Mouse (Mus musculus) thymus, adult 2 months (tissue): ENCODE measurements around the gene Atmin. TPM values are rescaled to one million over a fixed set of nuclear protein-coding genes. Genes with fewer than 3 reads are reported as not detected.
A peak's percentile ranks its signal among the peaks of the same experiment; 100 is the strongest.

Experiments used
- DNase-seq: peaks from one replicate; pipeline ENCODE4 v3.0.0; 2021
- H3K27ac ChIP-seq: fragments of 200-500 bp; 2 replicates; pipeline ENCODE4 v1.5.1; 2012; ENCODE audit warnings: low read length, control low read depth; ENCODE audit not compliant: control insufficient read depth, insufficient read depth
- H3K27me3 ChIP-seq: fragments of 200-500 bp; 2 replicates; pipeline ENCODE4 v1.6.1; 2012; ENCODE audit warnings: mild to moderate bottlenecking, low read length, moderate library complexity, mixed read lengths; ENCODE audit not compliant: control insufficient read depth, insufficient read depth
- H3K36me3 ChIP-seq: fragments of 200-500 bp; 2 replicates; pipeline ENCODE4 v1.6.1; 2012; ENCODE audit warnings: mild to moderate bottlenecking, low read length, moderate library complexity; ENCODE audit not compliant: control insufficient read depth, insufficient read depth
- H3K4me1 ChIP-seq: fragments of 200-500 bp; replicated peaks from 2 replicates; pipeline ENCODE4 v1.6.1; 2012; ENCODE audit warnings: low read length; ENCODE audit not compliant: control insufficient read depth, insufficient read depth
- H3K4me3 ChIP-seq: fragments of 200-500 bp; 2 replicates; pipeline ENCODE4 v1.5.1; 2012; ENCODE audit warnings: mild to moderate bottlenecking, low read length, control low read depth, moderate library complexity; ENCODE audit not compliant: control insufficient read depth, insufficient read depth
- CTCF ChIP-seq: fragments of 200-500 bp; IDR thresholded peaks from 2 replicates; pipeline ENCODE4 v1.5.1; 2012; ENCODE audit warnings: mild to moderate bottlenecking, control low read depth, low read length, moderate library complexity, borderline replicate concordance; ENCODE audit not compliant: control insufficient read depth, poor library complexity, insufficient read depth; ENCODE audit errors: extremely low read depth
- POLR2A ChIP-seq: fragments of 200-500 bp; IDR thresholded peaks from 2 replicates; pipeline ENCODE4 v1.6.1; 2012; ENCODE audit warnings: mild to moderate bottlenecking, low read length, control low read depth, moderate library complexity; ENCODE audit not compliant: control insufficient read depth, poor library complexity, insufficient read depth; ENCODE audit errors: extremely low read depth
- WGBS: fragments of 180-500 bp; shearing (Covaris S2); methylation state at CpG from one replicate; pipeline ENCODE4 v1.1.7; 2018; 5-methylcytosine and 5-hydroxymethylcytosine counted together
- polyA plus RNA-seq: library from polyadenylated mRNA; depleted of rRNA; stranded (reverse); fragments of >200 nt; gene quantifications from 2 replicates; pipeline ENCODE4 v1.2.3, GENCODE M21; 2012

The Atmin gene
- polyA plus RNA-seq, 1 experiment: 20.8 TPM

DNA sequence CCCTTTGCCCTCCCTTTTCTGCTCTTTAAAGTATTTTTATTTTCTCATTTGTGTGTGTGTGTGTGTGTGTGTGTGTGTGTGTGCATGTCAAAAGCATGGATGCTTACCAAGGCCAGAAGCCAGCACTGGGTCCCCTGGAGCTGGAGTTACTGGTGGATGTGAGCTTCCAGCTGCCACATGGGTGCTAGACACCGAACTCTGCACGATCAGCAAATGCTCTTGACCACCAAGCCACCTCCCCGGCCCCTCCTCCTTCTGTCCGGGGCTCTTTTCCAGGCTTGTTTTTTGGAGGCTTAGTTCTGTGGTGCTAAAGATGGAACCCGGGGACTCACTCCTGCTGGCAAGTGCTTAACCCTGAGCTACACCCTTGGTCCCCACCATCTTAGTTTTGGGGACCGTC, 3.7 kb downstream of the Atmin start:
- Histone ChIP-seq H3K27ac (no peak overlapping the region), H3K27me3 (no peaks in the 10 kb centered on the region), H3K4me1 (peaks cover 33% of the 10 kb centered on the region), H3K36me3 (no peaks in the 10 kb centered on the region), H3K4me3 (peak overlapping the region; percentile 33; the same call in 1 of the 2 replicates)
- no peak for TF ChIP-seq POLR2A
- no peak for TF ChIP-seq CTCF
- no peak for DNase-seq
- WGBS: 79% methylated on average over 6 of the region's 6 CpGs

DNA sequence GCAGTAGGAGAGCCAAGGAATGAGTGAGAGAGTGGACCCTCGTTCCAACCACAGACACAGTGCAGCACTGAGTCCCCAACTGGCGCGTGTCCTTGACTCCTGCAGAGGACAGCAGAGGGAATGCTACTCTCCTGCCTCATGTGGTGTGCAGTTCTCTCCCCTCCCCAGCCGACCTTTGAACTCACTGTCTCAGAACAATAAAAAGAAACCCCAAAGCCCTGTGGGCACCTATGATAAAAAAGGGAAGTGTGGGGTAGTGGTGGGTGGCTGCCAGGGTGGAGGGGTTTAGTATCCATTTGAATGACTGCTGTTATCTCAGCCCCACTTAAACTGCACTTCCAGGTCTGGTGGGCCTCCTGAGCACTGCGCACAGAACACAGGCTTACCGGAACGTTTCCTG, 4.4 kb downstream of the Atmin start:
- Histone ChIP-seq H3K36me3 (no peaks in the 10 kb centered on the region), H3K27me3 (no peaks in the 10 kb centered on the region), H3K27ac (no peak overlapping the region), H3K4me1 (peaks cover 38% of the 10 kb centered on the region), H3K4me3 (no peak overlapping the region)
- no peak for TF ChIP-seq POLR2A
- no peak for TF ChIP-seq CTCF
- DNase-seq: no peak
- 65% methylated on average over 7 of the region's 7 CpGs for WGBS

DNA sequence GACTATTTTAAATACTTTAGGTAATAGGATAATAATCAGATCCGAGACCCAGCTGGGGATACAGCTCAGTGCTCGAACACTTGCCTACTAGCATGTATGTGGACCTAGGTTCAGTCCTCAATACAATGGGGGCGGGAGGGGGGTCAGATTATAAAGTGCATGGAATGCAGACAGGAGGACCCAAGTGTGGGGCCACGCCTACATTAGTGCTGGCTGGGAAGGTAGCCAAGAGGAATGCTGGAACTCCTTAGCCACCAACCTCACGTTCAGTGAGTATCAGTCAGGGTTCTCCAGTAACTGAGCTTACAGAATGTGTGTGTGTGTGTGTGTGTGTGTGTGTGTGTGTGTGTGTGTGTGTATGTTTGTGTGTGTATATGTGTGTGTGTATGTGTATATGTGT, 8.2 kb downstream of the Atmin start:
- peaks cover 21% of the 10 kb centered on the region for H3K4me1 ChIP-seq

DNA sequence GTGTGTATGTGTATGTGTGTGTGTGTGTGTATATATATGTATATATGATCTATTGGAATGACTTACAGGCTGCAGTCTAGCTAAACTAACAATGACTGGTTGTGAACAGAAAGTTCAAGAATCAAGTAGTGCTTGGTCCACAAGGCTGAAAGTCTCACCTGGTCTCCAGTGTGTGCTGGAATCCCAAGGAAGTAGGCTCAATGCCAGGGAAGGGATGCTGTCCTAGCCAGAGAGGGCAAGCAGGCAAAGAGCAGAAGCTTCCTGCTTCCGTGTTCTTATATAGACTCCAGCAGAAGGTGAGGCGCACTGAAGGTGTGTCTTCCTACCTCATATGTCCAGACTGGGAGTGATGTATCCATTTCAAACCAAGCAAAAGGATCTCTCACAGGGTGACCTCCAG, 8.6 kb downstream of the Atmin start:
- Histone ChIP-seq H3K27me3 (no peaks in the 10 kb centered on the region), H3K27ac (no peak overlapping the region), H3K4me1 (peaks cover 18% of the 10 kb centered on the region), H3K4me3 (no peak overlapping the region), H3K36me3 (peaks cover 23% of the 10 kb centered on the region)
- WGBS: 92% methylated on average over 2 of the region's 2 CpGs
- no peak for DNase-seq
- no peak for TF ChIP-seq POLR2A
- no peak for TF ChIP-seq CTCF

More for the DNA sequence above, 8.2 kb downstream of the Atmin start:
- no peak for DNase-seq
- no peak overlapping the region for H3K27ac ChIP-seq
- H3K36me3 ChIP-seq: peaks cover 20% of the 10 kb centered on the region
- no peak overlapping the region for H3K4me3 ChIP-seq
- H3K27me3 ChIP-seq: no peaks in the 10 kb centered on the region
- 90% methylated on average over 5 of the region's 5 CpGs for WGBS
- no peak for TF ChIP-seq POLR2A
- no peak for TF ChIP-seq CTCF

DNA sequence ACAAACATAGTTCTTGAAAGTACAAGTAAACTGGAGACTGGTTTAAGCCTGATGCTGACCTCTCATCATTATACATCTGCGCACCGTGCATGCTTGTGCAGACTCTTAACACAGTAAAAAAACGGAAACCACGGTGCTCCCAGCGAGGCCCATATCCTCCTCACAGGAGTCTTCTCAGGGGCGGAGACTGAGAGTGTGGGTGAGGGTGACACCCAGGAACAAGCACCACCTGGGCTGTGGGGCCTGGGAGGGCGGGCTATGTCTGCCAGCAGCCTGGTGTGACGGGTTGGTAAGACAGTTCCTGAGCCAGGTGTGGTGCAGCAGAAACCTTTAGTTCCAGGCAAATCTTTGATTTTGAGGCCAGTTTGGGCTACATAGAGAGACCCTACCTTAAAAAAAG, 9.2 kb downstream of the Atmin start:
- DNase-seq: peak; percentile 71
- peaks cover 30% of the 10 kb centered on the region for H3K36me3 ChIP-seq
- no peaks in the 10 kb centered on the region for H3K27me3 ChIP-seq
- 17% methylated on average over 8 of the region's 8 CpGs for WGBS
- no peak overlapping the region for H3K4me3 ChIP-seq
- H3K27ac ChIP-seq: no peak overlapping the region
- TF ChIP-seq POLR2A (no peak), CTCF (peak; percentile 59; the same call in 1 of the 2 replicates)
- peaks cover 15% of the 10 kb centered on the region for H3K4me1 ChIP-seq

DNA sequence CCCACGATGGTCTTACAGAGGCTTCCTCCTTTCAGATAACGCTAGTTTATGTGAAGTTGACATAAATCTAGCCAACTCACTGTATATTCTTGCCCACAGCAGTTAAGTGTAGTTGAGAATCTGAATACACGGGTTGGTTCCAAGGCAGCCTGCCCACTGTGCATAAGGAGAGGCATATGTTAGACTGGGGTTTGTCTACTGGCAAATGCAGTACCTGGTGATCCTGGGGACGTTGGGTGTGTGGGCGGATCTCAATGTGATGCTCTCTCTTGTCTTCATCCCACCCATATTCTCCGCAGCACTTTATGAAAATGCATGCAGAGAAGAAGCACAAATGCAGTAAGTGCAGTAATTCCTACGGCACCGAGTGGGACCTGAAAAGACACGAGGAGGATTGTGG, 11.2 kb downstream of the Atmin start:
- Histone ChIP-seq H3K27ac (no peak overlapping the region), H3K4me1 (peaks cover 12% of the 10 kb centered on the region), H3K27me3 (no peaks in the 10 kb centered on the region), H3K36me3 (peaks cover 33% of the 10 kb centered on the region), H3K4me3 (no peak overlapping the region)
- no peak for DNase-seq
- WGBS: 96% methylated on average over 9 of the region's 9 CpGs
- no peak for TF ChIP-seq POLR2A
- TF ChIP-seq CTCF: no peak

DNA sequence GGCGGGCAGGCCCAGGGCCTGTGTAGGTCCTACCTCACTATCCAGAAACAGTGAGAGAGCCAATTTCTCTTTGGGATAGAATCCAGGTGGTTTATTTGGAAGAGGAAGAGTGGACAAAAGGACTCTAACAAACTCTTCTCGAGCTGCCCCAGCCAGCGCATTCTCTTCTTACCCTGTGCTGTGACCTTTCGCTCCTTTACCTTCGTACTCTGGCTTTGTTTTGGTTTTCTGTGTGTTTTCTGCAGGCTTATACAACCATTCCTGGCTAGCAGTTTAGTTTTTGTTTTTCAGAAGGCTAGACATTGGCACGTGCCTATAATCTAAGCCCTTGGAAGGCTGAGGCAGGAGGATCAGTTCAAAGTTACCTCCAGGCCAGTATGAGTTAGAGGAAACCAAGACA, 26.3 kb downstream of the Atmin start:
- DNase-seq: no peak
- 95% methylated on average over 6 of the region's 6 CpGs for WGBS
- TF ChIP-seq CTCF: no peak
- no peak for TF ChIP-seq POLR2A
- no peaks in the 10 kb centered on the region for H3K36me3 ChIP-seq
- H3K4me3 ChIP-seq: no peak overlapping the region
- H3K27me3 ChIP-seq: no peaks in the 10 kb centered on the region
- H3K4me1 ChIP-seq: no peaks in the 10 kb centered on the region
- H3K27ac ChIP-seq: no peak overlapping the region
